Mouse (Mus musculus): Measurements from ENCODE around the gene Tmub2. TPM values are rescaled to one million over a fixed set of nuclear protein-coding genes. Genes with fewer than 3 reads are reported as not detected.

The Tmub2 gene
- 51.1 and 54.8 TPM in 2 replicates for total RNA-seq (2017)

DNA sequence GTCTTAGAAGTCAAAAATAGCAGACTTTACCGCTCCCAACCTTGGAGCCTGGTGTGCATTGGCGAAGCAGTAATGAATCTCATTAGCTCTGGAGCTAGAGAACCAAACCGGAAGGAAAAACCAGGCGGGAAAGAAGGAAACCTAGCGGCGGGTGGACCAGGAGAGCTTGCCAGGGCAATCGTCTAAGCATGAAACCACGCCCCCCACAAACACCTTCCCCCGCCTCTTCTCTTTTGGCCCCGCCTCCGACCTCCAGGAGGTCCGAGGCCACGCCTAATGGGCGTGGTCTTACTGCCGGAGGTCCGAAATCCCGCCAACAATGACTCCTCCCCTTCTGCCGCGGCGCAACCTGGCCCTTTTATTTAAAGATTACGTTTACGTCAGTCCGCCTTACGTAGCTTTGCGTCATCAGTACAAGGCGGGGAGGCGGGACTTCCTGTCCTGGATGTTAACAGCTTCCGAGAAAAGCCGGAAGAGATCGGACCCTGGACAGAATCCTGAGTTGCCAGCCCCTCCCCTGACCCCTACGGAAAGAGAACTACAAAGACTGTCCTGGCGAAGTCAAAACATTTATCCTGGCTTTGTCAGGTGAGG lies at the start of gene Tmub2:
Gene Tmub2, plus strand, starts transcription at position 431 of the 594 bp plus-strand sequence.
- ATAC-seq (ENCODE audit: extremely low read depth, insufficient number of reproducible peaks, low FRiP score, poor library complexity, severe bottlenecking), result peak; percentile 95

DNA sequence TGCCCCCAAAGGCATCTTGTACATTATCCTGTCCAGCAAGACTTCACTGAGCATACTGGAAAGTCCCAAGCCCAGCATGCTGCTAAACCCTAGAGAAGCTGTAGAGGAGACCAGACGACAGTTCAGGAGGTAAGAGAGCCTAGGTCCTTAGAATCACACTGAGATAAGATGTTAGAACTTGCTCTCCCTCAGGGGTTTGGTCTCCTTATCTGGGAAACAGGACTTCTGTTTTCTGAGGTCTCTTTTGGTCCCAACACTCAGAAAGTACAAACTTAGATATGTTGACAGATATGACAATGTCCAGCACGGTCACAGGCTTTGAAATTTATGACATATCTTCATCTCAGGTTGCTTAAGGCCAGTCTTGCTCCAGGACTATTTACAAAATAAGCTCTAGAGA lies 48.7 kb upstream of the Tmub2 start:
- no peak for ATAC-seq (ENCODE audit: extremely low read depth, insufficient number of reproducible peaks, low FRiP score, poor library complexity, severe bottlenecking)

DNA sequence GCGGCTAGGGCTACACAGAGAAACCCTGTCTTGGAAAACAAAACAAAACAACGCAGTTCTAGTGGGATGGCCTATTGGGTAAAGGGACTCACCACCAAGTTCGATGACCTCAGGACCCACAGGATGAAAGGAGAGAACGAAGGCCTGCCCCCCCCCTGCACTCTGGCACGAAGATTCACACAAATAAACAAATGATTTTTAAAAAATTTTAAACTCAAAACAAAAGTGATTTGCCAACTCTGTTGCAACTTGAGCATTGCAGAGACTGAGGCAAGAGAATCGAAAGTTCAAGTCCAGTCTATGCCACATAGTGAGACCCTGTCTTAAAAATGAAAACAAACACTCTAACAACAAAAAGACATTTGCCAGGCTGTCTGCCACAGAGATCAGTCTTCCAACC lies 44.1 kb upstream of the Tmub2 start:
- ATAC-seq (ENCODE audit: extremely low read depth, insufficient number of reproducible peaks, low FRiP score, poor library complexity, severe bottlenecking), result no peak

DNA sequence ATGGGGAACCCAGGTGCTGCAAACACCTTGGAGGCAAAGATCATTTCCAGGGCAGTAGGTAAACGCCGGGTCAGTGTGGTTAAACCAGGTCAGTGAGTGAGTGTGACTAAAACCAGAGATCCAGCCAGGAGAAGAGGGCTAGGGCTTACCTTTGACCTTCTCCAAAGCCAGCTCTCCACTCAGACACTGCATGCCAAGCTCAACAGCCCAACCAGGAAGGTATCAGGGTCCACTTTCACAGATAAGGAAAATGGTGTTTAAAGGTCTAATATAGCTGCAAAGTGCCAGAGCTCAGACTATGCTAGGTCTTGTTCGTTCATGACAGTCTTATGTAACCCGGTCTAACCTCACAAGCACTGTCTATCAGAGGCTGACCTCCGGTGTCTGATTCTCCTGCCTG lies 43.5 kb upstream of the Tmub2 start:
- no peak for ATAC-seq (ENCODE audit: extremely low read depth, insufficient number of reproducible peaks, low FRiP score, poor library complexity, severe bottlenecking)

DNA sequence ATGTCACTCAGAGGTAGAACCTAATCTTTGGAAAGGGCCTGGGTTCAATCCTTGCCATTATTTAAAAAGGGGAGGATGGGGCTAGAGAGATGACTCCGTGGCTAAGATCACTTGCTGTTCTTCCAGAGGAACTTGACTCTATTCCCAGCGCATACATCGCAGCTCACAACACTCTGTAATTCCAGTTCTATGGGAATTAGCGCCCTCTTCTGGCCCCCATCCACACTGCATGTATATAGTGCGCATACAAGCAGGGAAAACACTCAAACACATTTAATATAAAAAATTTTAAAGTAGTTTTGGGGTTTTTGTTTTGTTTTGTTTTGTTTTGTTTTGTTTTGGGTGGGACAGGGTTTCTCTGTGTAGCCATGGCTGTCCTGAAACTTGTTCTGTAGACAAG lies 42.9 kb upstream of the Tmub2 start:
- no peak for ATAC-seq (ENCODE audit: extremely low read depth, insufficient number of reproducible peaks, low FRiP score, poor library complexity, severe bottlenecking)

DNA sequence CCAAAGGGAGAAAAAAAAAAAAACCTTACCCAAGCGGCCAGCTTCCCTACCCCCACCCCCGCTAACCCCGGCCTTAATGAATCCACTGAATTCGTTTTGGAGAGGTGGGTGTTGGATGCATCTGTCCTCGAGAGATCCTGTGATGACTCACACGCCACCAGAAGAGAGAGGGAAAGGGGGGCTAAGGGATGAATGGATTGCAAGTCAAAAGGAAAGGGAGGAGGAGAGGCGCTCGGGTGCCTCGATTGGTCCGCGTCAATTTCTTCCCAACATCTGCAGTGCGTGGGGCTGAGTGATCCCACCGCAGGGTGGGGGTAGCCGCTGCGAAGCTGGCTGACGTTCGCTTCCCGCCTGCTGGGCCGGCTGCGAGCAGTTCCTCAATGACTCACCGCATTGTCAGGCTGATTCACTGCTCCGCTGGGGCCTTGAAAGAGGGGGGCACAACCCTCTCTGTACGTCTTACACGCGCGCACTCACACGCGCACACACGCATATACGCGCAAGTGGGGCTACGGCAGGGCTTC lies 39.7 kb upstream of the Tmub2 start:
- peak; percentile 64 for ATAC-seq (ENCODE audit: extremely low read depth, insufficient number of reproducible peaks, low FRiP score, poor library complexity, severe bottlenecking)

DNA sequence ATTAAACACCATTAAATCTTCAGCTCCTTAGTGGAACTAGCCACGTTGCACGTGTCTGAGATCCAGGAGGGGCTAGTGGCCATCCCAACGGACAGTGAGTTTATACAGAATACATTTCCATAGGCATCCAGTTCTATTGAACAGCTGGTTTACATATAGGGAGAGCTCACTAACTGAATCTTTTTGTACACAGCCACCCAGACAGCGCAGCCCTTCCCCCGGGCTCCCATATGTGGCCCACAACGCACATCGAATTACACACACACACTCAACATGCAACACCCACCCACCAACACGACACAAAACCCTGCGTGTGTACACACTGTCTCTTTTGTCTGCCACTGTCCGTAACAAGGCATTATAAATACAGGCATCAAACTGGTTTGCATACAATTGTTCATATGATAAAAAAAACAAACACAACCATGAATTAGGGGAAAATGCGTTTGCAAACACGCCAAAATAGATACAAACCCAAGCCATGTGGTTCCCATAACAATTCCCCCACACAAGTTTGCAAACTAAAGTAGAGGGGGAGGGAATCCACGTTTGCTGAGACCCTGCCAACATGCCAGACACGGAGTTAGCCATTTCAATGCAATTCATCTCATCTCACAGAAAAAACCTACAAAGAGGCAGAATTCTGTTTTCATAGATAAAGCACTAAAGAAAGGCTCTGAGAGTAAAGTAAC lies 39.0 kb upstream of the Tmub2 start:
- no peak for ATAC-seq (ENCODE audit: extremely low read depth, insufficient number of reproducible peaks, low FRiP score, poor library complexity, severe bottlenecking)

DNA sequence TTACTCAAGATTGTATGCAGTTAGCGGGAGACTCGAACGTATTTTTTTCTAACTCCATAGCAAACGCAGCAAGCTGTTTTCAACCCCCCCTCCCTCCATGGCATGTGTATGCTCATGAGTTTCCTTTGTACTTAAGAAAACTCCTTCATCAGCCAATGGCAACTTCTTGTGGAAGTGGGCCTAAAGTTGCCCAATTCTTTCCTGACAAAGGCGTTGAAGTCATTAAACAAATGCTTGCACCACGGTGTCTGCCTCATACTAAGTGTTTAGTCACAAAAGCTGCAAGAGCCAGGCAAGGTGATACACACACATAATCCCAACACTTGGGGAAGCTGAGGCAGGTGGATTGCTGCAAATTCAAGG lies 38.5 kb upstream of the Tmub2 start:
- ATAC-seq (ENCODE audit: extremely low read depth, insufficient number of reproducible peaks, low FRiP score, poor library complexity, severe bottlenecking), result no peak

DNA sequence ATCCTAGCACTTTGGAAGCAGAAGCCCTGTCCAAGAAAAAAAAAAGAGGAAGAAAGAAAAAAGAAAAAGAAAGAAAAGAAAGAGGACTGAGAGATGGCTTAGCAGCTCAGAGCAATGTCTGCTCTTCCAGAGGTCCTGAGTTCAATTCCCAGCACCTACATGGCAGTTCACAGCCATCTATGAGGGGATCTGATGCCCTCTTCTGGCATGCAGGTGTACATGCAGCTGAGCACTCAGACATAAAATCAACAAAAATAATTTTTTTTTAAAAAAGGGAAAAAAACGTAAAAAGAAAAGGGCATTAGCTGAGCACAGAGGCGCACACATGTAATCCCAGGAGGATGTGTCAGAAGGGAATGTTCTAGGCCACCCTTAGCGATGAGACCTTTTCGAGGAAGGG lies 37.9 kb upstream of the Tmub2 start:
- no peak for ATAC-seq (ENCODE audit: extremely low read depth, insufficient number of reproducible peaks, low FRiP score, poor library complexity, severe bottlenecking)

DNA sequence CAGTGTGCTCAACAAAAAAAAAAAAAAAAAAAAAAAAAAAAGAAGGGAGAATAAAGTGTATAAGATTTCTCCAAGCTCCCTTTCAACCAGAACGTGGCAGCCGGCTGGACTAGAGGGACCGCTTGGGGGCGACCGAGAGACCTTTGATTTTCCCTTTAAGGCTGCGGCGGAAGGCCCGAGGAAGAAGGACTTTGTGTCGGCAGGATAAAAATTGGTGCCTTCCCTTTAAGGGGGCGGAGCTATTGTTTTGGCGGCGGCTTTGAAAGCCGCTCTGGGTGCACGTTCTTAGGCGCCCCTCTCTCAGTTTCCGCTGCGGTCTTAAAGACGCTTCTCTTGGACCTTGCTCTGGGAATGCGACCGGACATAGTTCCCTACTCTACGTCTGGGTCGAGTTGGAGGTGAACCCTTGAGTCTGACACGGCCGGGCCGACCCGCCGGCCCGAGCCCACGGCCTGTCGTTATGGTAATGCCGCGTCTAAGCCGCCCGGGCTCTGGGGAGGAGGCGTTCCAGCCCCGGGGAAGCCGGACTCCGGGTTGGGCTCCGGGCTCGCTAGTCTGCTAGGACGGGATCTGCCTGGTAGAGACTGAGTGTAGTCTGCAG lies 36.0 kb upstream of the Tmub2 start, which contains the start of gene BC030867:
Gene BC030867, plus strand, starts transcription at position 253 of the 601 bp plus-strand sequence.
- ATAC-seq (ENCODE audit: extremely low read depth, insufficient number of reproducible peaks, low FRiP score, poor library complexity, severe bottlenecking), result peak; percentile 91

DNA sequence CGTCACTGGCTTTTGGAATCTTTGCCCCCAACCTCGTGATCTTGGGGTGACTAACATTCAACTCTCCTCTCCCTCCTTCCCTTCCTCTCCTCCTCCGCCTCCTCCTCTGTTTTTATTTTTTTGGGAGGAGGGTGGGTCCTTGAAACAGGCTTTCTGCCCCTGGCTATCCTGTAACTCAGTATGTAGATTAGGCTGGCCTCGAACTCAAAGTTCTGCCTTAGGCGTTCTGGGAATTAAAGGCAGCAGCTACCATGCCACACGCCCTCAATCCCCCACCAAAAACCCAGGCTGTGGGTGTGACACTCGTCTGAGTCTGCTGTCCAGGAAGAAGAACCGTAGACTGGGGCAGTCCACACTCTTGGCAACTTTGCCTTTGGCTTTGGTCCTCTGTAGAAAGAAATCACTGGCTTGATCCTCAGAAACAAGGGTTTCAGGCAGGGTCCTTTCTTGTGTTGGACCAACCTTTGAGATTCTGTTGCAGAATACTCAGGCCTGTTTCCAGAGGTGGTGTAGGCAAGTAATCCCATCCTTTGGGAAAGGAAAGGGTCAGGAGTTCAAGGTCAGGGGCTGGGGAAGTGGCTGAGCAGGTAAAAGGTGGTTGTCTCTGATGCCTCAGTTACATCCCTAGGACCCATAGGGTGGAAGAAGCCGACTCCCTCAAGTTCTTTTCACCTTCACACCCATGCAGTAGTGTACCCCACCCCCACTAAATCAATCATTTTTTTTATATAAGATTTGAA lies 35.2 kb upstream of the Tmub2 start:
- ATAC-seq (ENCODE audit: extremely low read depth, insufficient number of reproducible peaks, low FRiP score, poor library complexity, severe bottlenecking), result no peak

DNA sequence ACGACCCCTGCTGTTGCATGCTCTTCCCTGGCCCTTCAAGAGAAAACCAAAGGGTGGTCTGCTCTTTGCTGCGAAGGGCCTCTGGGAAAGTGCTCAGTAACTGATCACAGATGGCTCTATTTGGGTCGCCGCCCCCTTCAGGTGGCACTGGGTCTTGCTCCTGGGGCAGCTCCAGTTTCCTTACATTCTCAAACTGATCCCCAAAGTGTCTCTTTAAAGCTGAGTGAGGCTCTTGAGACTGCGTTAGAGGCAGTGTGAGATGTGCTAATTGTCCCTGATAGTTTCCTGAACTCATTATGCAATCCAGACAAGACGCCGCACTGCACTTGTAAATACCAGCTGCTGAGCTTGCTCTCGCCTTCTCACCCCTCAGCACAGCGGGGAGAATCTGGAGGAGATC lies 27.2 kb upstream of the Tmub2 start:
- no peak for ATAC-seq (ENCODE audit: extremely low read depth, insufficient number of reproducible peaks, low FRiP score, poor library complexity, severe bottlenecking)

DNA sequence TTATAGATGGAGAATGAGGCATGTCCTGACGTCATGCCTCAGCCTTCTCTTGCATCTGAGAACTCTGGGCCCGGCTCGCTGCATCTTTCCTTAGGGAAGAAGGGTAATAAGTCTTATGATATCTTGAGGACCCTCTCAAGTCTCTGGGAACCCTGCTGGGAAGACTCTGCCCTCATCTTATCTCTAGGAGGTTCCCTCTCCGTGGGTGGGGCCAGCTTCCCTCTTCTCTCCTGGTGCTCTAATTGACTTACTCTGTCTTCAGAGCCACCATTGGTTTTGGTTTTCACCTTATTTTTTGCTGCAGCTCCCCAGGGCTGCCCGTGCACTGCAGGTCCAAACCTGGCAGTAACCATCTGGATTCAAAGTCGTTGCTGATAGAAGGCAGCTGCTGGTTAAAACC lies 26.6 kb upstream of the Tmub2 start:
- ATAC-seq (ENCODE audit: extremely low read depth, insufficient number of reproducible peaks, low FRiP score, poor library complexity, severe bottlenecking), result no peak

DNA sequence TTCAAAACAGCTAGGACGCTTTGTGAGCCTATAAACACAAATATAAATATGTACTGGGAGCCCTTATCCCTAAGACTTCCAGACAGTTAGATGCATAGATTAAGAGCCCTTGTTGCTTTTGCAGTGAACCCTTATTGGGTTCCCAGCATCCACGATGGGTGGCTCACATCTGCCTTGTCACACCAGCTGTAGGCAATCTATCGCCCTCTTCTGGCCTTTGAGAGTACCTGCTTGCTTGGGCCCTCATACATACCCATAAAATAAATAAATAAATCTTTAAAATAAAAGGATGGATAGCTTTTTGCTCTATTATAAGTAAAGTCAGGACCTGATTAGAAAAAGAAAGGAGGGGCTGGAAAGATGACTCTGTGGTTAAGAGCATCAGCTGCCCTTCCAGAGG lies 26.2 kb upstream of the Tmub2 start:
- ATAC-seq (ENCODE audit: extremely low read depth, insufficient number of reproducible peaks, low FRiP score, poor library complexity, severe bottlenecking), result no peak

DNA sequence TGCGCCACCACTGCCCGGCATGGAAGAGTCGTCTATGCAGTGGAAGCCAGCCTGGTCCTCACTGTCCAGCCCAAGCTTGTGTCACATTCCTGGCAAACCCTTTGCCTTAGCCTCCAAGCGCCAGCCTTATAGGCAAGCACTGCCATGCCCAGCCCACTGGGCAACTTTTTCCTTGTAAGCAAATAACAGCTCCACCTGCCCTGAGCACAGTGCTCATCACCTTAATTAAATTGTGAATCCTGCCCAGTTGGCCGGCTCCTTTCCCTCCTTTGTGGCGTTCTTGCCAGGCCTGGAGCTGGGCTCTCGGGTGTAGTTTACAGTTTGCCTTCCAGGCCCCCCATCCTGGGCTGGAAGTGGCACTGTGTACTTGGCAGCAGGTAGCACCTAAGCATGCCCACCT lies 21.5 kb upstream of the Tmub2 start:
- no peak for ATAC-seq (ENCODE audit: extremely low read depth, insufficient number of reproducible peaks, low FRiP score, poor library complexity, severe bottlenecking)

DNA sequence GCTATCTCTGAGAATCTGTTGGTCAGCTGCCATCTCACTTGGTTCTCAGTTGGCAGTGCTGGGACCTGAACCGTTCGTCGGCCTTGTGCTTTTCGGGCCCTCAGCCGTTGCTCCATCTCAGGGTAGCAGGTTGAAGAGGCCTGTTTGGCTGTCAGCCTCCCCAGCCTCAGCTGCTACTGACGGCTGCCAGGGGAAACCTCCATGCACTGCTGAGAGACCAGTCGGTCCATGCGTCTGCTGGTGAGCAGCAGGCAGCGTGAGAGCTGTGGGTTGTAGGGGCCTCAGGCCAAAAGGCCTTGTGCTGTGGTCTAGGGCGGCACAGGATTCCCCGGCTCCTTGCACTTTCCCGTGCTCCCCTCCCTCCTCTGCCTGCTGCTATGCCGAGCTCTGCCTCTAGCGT lies 18.9 kb upstream of the Tmub2 start:
- ATAC-seq (ENCODE audit: extremely low read depth, insufficient number of reproducible peaks, low FRiP score, poor library complexity, severe bottlenecking), result no peak

DNA sequence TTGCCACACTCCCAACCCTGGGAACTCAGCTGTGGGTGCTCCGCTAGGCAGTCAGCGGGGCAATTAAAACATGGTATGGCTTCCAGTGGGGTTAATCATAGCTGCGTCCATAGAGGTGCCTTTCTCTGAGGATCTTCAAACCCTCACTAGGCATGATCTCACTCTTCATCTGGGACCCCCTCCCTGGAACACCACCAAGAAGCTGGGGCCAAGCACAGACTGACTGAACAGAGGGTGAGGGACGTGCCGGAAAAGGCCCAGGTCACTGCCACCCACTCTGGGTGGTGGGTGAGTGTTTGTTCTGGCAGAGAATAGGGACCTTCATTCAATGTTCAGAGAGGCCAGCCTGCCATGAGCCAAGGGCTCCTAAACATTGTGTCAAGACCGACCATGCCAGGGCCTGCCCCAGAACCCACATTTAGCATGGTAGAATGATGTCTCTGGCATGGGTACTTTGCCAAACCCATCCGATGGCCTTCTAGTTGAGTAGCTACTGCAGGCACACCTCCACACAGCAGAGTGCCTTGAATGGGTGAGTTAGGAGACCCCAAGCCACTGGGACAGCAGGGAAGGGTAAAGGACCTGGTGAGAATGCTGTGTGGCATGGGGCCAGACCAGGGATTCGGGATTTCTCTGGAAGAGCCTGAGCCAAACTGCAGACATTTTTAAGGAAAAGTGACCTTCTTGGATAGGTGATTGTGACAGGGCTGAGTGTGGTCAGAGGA lies 17.9 kb upstream of the Tmub2 start:
- ATAC-seq (ENCODE audit: extremely low read depth, insufficient number of reproducible peaks, low FRiP score, poor library complexity, severe bottlenecking), result no peak

DNA sequence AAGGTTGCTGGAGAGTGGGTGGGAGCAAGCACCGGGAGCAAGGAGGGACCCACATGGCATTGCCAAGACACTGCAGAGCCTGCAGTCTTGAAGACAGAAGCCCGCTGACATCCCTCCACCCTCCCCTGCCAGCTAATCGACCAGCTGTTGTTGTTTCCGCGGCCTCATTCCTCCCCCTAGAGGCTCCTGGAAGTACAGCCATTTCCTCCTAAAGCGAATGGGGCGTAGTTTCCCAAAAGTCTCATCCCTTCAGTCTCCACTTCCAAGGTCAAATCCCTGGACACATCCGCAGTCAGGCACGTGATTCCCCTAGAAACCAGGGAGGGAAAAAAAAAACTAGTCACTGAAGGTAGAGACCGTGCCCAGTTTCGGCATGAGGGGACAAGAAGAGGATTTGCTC lies 17.3 kb upstream of the Tmub2 start:
- ATAC-seq (ENCODE audit: extremely low read depth, insufficient number of reproducible peaks, low FRiP score, poor library complexity, severe bottlenecking), result peak; percentile 55

Measured in neutrophil, adult 5-6 weeks (primary cell).